Mouse (Mus musculus) spleen, adult 2 months (tissue): ENCODE measurements around the gene Pum3.

Source experiments
- CTCF ChIP-seq: fragments of 200-500 bp; IDR thresholded peaks from 2 replicates; pipeline ENCODE4 v1.5.1; 2011; ENCODE audit warnings: mild to moderate bottlenecking, inconsistent platforms; ENCODE audit not compliant: insufficient read depth, insufficient read length, insufficient replicate concordance; ENCODE audit errors: extremely low read depth
- POLR2A ChIP-seq: fragments of 200-500 bp; IDR thresholded peaks from 2 replicates; pipeline ENCODE4 v1.6.1; 2011; ENCODE audit warnings: low read depth, low read length, inconsistent platforms

- TF ChIP-seq POLR2A (no peak), CTCF (no peak)
Observed at GRCm38 (mm10) chr19:27391344-27391743, 38.3 kb downstream of the Pum3 start.
